Mouse (Mus musculus): ENCODE measurements around the gene Cdca8. TPM values are rescaled to one million over a fixed set of nuclear protein-coding genes. Genes with fewer than 3 reads are reported as not detected.

Gene Cdca8
- total and polyA plus RNA-seq, 3 experiments = 58.8 to 188 (median 101) TPM

DNA sequence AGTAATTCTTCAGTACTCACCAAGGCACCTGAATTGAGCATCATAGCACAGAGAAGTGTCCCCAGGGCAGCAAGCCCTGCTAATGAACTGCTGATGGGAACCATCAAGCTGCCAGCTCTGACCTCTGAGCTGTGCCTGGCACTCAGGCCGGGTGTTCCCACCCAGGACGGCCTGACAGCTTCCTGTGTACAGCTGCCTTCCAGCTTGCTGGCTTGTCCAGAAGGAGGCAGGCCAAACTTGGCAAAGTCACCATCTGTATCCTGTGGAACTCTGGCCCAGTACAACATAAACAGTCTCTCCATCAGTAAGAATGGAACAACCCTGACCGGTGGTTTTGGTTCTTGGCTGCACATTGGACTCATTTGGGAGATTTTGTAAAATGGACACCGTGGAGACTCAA lies 14.4 kb upstream of the Cdca8 start:
- Histone ChIP-seq H3K27me3 (replicated peaks) (peaks cover 11% of the 10 kb centered on the region), H3K4me1 (ENCODE audit: control insufficient read depth in 1 of 2, insufficient read depth in 2 of 2) (no peaks in the 10 kb centered on the region), H3K36me3 (replicated peaks in 1 of 2; ENCODE audit: control insufficient read depth in 1 of 2, insufficient read depth in 1 of 2, low read length in 1 of 2) (peaks cover 0 to under 1% of the 10 kb centered on the region in 2 experiments), H3K4me3 (replicated peaks in 1 of 3; ENCODE audit: low read depth in 2 of 3, low read length in 2 of 3, poor library complexity in 1 of 3) (no peak overlapping the region), H3K79me2 (replicated peaks; ENCODE audit: control insufficient read depth, extremely low read depth, insufficient read depth, poor library complexity, severe bottlenecking) (no peaks in the 10 kb centered on the region), H3K9me3 (replicated peaks; ENCODE audit: low read length) (no peaks in the 10 kb centered on the region), H3K4me2 (ENCODE audit: insufficient read depth, low read depth, poor library complexity, severe bottlenecking) (no peak overlapping the region), H3K9ac (ENCODE audit: insufficient read depth, low read depth) (no peak overlapping the region), H3K27ac (ENCODE audit: insufficient read depth, low read depth) (no peak overlapping the region)
- in situ Hi-C loops (cut with MboI; ENCODE audit: low pct_ligation_motif_present, low pct_unique_long_range_greater_than_20kb, low sequenced_read_pairs) = no loop called here
- dilution Hi-C loops (cut with MboI; ENCODE audit: extremely low pct_ligation_motif_present, extremely low pct_unique_long_range_greater_than_20kb, low sequenced_read_pairs) = loop anchor here (25.0 kb wide), 1 partner anchor 109 kb away; the partner anchor contains the start of genes Dnali1 and Snip1
- DNase-seq (ENCODE audit: extremely low read depth) = no peak
- no peak for TF ChIP-seq ZNF384 (IDR thresholded peaks at IDR 0.05; ENCODE audit: low read depth, low read length)
- TF ChIP-seq USF1 (IDR thresholded peaks at IDR 0.05; ENCODE audit: low read depth, low read length) = no peak
- TF ChIP-seq JUND (conservative IDR thresholded peaks at IDR 0.05; ENCODE audit: low read depth, low read length) = no peak
- TF ChIP-seq TBP (conservative IDR thresholded peaks at IDR 0.05; ENCODE audit: low read depth, low read length) = no peak
- TF ChIP-seq EP300 (IDR thresholded peaks at IDR 0.05; ENCODE audit: low read length) = no peak
- TF ChIP-seq ETS1 (conservative IDR thresholded peaks at IDR 0.05; ENCODE audit: low read depth, low read length) = no peak
- no peak for TF ChIP-seq USF2 (conservative IDR thresholded peaks at IDR 0.05; ENCODE audit: low read depth, low read length)
- no peak for TF ChIP-seq MYC (IDR thresholded peaks at IDR 0.05; ENCODE audit: low read depth, low read length)
- no peak for TF ChIP-seq ELF1 (IDR thresholded peaks at IDR 0.05; ENCODE audit: low read depth, low read length)
- TF ChIP-seq NRF1 (IDR thresholded peaks at IDR 0.05; ENCODE audit: low read depth, low read length) = no peak
- no peak for TF ChIP-seq MXI1 (IDR thresholded peaks at IDR 0.05; ENCODE audit: low read depth, low read length)
- TF ChIP-seq ZC3H11A (IDR thresholded peaks at IDR 0.05; ENCODE audit: low read depth, low read length) = no peak
- no peak for TF ChIP-seq NELFE (IDR thresholded peaks at IDR 0.05; ENCODE audit: low read depth, low read length)
- no peak for TF ChIP-seq SIN3A (IDR thresholded peaks at IDR 0.05; ENCODE audit: low read length)
- TF ChIP-seq GABPA (IDR thresholded peaks at IDR 0.05; ENCODE audit: insufficient replicate concordance, low read depth, low read length) = no peak
- TF ChIP-seq CHD2 (IDR thresholded peaks at IDR 0.05; ENCODE audit: low read length) = no peak
- TF ChIP-seq KAT2A (IDR thresholded peaks at IDR 0.05; ENCODE audit: insufficient replicate concordance, low read length) = no peak
- no peak for TF ChIP-seq MAZ (IDR thresholded peaks at IDR 0.05; ENCODE audit: low read depth, low read length)
- TF ChIP-seq E2F4 (IDR thresholded peaks at IDR 0.05; ENCODE audit: insufficient replicate concordance, low read depth, low read length) = no peak
- TF ChIP-seq PAX5 (IDR thresholded peaks at IDR 0.05; ENCODE audit: low read length) = no peak

DNA sequence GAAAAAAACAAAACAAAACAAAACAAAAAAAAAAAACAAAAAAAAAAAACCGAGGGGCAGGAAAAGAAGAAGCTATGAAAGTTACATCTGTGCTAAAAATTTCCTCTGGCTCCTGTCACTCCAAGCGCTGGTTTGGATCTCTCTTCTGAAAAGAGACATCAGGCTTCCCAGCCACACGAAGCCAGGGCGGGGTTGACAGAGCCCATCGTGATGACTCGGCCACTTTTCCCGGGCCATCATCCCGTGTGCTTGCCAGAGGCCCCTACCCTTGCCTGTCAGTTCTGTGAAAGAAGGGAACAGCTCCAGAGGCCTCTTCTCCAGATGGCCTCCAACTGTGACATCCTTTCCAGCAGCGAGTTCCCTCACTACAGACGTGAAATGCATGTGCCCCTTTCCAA lies 11.9 kb upstream of the Cdca8 start:
- no peak overlapping the region for H3K4me3 ChIP-seq (replicated peaks in 1 of 3; ENCODE audit: low read depth in 2 of 3, low read length in 2 of 3, poor library complexity in 1 of 3)
- dilution Hi-C loops (cut with MboI; ENCODE audit: extremely low pct_ligation_motif_present, extremely low pct_unique_long_range_greater_than_20kb, low sequenced_read_pairs) (loop anchor here (25.0 kb wide), 1 partner anchor 111 kb away; the partner anchor contains the start of genes Dnali1 and Snip1), in situ Hi-C loops (cut with MboI; ENCODE audit: low pct_ligation_motif_present, low pct_unique_long_range_greater_than_20kb, low sequenced_read_pairs) (no loop called here)
- no peaks in the 10 kb centered on the region for H3K79me2 ChIP-seq (replicated peaks; ENCODE audit: control insufficient read depth, extremely low read depth, insufficient read depth, poor library complexity, severe bottlenecking)
- TF ChIP-seq NELFE (IDR thresholded peaks at IDR 0.05; ENCODE audit: low read depth, low read length) = no peak
- no peak for TF ChIP-seq USF1 (IDR thresholded peaks at IDR 0.05; ENCODE audit: low read depth, low read length)
- no peak for TF ChIP-seq TBP (conservative IDR thresholded peaks at IDR 0.05; ENCODE audit: low read depth, low read length)
- no peak for TF ChIP-seq SMC3 (IDR thresholded peaks at IDR 0.05; ENCODE audit: low read depth, low read length)
- TF ChIP-seq BHLHE40 (IDR thresholded peaks at IDR 0.05; ENCODE audit: low read depth, low read length) = no peak
- TF ChIP-seq KAT2A (IDR thresholded peaks at IDR 0.05; ENCODE audit: insufficient replicate concordance, low read length) = no peak
- no peak for TF ChIP-seq ZNF384 (IDR thresholded peaks at IDR 0.05; ENCODE audit: low read depth, low read length)
- no peak for TF ChIP-seq MAZ (IDR thresholded peaks at IDR 0.05; ENCODE audit: low read depth, low read length)
- no peak for TF ChIP-seq MXI1 (IDR thresholded peaks at IDR 0.05; ENCODE audit: low read depth, low read length)
- TF ChIP-seq CHD1 (IDR thresholded peaks at IDR 0.05; ENCODE audit: low read depth, low read length) = no peak
- TF ChIP-seq CHD2 (IDR thresholded peaks at IDR 0.05; ENCODE audit: low read length) = no peak
- TF ChIP-seq ZMIZ1 (IDR thresholded peaks at IDR 0.05; ENCODE audit: low read depth, low read length) = no peak
- no peak for TF ChIP-seq MAFK (IDR thresholded peaks at IDR 0.05; ENCODE audit: insufficient replicate concordance, low read length)
- no peak for TF ChIP-seq ETS1 (conservative IDR thresholded peaks at IDR 0.05; ENCODE audit: low read depth, low read length)
- no peak for TF ChIP-seq PAX5 (IDR thresholded peaks at IDR 0.05; ENCODE audit: low read length)
- no peak for TF ChIP-seq MYC (IDR thresholded peaks at IDR 0.05; ENCODE audit: low read depth, low read length)
- TF ChIP-seq NRF1 (IDR thresholded peaks at IDR 0.05; ENCODE audit: low read depth, low read length) = no peak
- DNase-seq (ENCODE audit: extremely low read depth) = no peak
- H3K27me3 ChIP-seq (replicated peaks) = peaks cover 2% of the 10 kb centered on the region
- H3K27ac ChIP-seq (ENCODE audit: insufficient read depth, low read depth) = no peak overlapping the region
- H3K36me3 ChIP-seq (replicated peaks in 1 of 2; ENCODE audit: control insufficient read depth in 1 of 2, insufficient read depth in 1 of 2, low read length in 1 of 2) = peaks cover 0 to 17% of the 10 kb centered on the region in 2 experiments
- H3K9ac ChIP-seq (ENCODE audit: insufficient read depth, low read depth) = no peak overlapping the region
- no peaks in the 10 kb centered on the region for H3K9me3 ChIP-seq (replicated peaks; ENCODE audit: low read length)
- H3K4me1 ChIP-seq (ENCODE audit: control insufficient read depth in 1 of 2, insufficient read depth in 2 of 2) = no peaks in the 10 kb centered on the region
- no peak overlapping the region for H3K4me2 ChIP-seq (ENCODE audit: insufficient read depth, low read depth, poor library complexity, severe bottlenecking)

Measured in CH12.LX (cell line).